Mouse (Mus musculus): ENCODE results near the gene Hmgcs2. TPM values are rescaled to one million over a fixed set of nuclear protein-coding genes. Genes with fewer than 3 reads are reported as not detected.
"Not testable (repeated sequence)": the region's sequence is repeated elsewhere in the genome, so short reads cannot be mapped to it uniquely, and the experiment has no call there.

Gene Hmgcs2
- polyA plus RNA-seq, 1 experiment from 2014 or later = 5.6 TPM

- H3K9me3 ChIP-seq = no peaks in the 10 kb centered on the region
- H3K4me1 ChIP-seq = peaks cover 4% of the 10 kb centered on the region; the same call in 1 of the 2 replicates
- 55% methylated on average over 9 of the region's 9 CpGs for WGBS
- no peak for DNase-seq (ENCODE audit: low spot score)
- H3K36me3 ChIP-seq = peaks cover 87% of the 10 kb centered on the region
- no peaks in the 10 kb centered on the region for H3K27me3 ChIP-seq (ENCODE audit: insufficient read depth, poor library complexity, severe bottlenecking)
- no peak overlapping the region for H3K4me3 ChIP-seq
- H3K27ac ChIP-seq = no peak overlapping the region
Measured at GRCm38 (mm10) chr3:98324235-98324634, 44.0 kb downstream of the Hmgcs2 start.

- Histone ChIP-seq H3K4me3 (no peak overlapping the region), H3K36me3 (peaks cover 42% of the 10 kb centered on the region), H3K27ac (no peak overlapping the region), H3K9me3 (no peaks in the 10 kb centered on the region), H3K27me3 (ENCODE audit: insufficient read depth, poor library complexity, severe bottlenecking) (no peaks in the 10 kb centered on the region), H3K4me1 (peaks cover 36% of the 10 kb centered on the region)
- DNase-seq (ENCODE audit: low spot score) = no peak
- WGBS = 84% methylated on average over 2 of the region's 2 CpGs
Measured at GRCm38 (mm10) chr3:98334010-98334409, 53.8 kb downstream of the Hmgcs2 start.

GRCm38 (mm10) chr3:98335331-98335730 is 55.1 kb downstream of the Hmgcs2 start:
- DNase-seq (ENCODE audit: low spot score) = no peak
- Histone ChIP-seq H3K4me1 (peaks cover 37% of the 10 kb centered on the region), H3K36me3 (peaks cover 34% of the 10 kb centered on the region), H3K9me3 (no peaks in the 10 kb centered on the region), H3K27me3 (ENCODE audit: insufficient read depth, poor library complexity, severe bottlenecking) (no peaks in the 10 kb centered on the region), H3K4me3 (no peak overlapping the region), H3K27ac (no peak overlapping the region)

- peaks cover 28% of the 10 kb centered on the region for H3K36me3 ChIP-seq
- H3K4me1 ChIP-seq = peaks cover 37% of the 10 kb centered on the region
- H3K4me3 ChIP-seq = no peak overlapping the region
- 76% methylated on average over 7 of the region's 7 CpGs for WGBS
- H3K27me3 ChIP-seq (ENCODE audit: insufficient read depth, poor library complexity, severe bottlenecking) = no peaks in the 10 kb centered on the region
- DNase-seq (ENCODE audit: low spot score) = no peak
- H3K9me3 ChIP-seq = no peaks in the 10 kb centered on the region
- H3K27ac ChIP-seq = no peak overlapping the region
Measured at GRCm38 (mm10) chr3:98335886-98336285, 55.7 kb downstream of the Hmgcs2 start.

- 89% methylated on average over 22 of the region's 22 CpGs for WGBS
- no peaks in the 10 kb centered on the region for H3K9me3 ChIP-seq
- no peaks in the 10 kb centered on the region for H3K27me3 ChIP-seq (ENCODE audit: insufficient read depth, poor library complexity, severe bottlenecking)
- peaks cover 18% of the 10 kb centered on the region for H3K36me3 ChIP-seq
- DNase-seq (ENCODE audit: low spot score) = no peak
- peaks cover 37% of the 10 kb centered on the region for H3K4me1 ChIP-seq
- H3K4me3 ChIP-seq = no peak overlapping the region
- H3K27ac ChIP-seq = no peak overlapping the region
Measured at GRCm38 (mm10) chr3:98336661-98337654, 56.7 kb downstream of the Hmgcs2 start.

- Histone ChIP-seq H3K27me3 (ENCODE audit: insufficient read depth, poor library complexity, severe bottlenecking) (no peaks in the 10 kb centered on the region), H3K9me3 (no peaks in the 10 kb centered on the region), H3K36me3 (peaks cover 3% of the 10 kb centered on the region; the same call in 1 of the 2 replicates), H3K4me3 (peak overlapping the region; percentile 76), H3K4me1 (peaks cover 37% of the 10 kb centered on the region), H3K27ac (peak overlapping the region; percentile 86)
- DNase-seq (ENCODE audit: low spot score) = peak; percentile 79
- WGBS = 8% methylated on average over 15 of the region's 15 CpGs
Measured at GRCm38 (mm10) chr3:98338584-98339041, 58.4 kb downstream of the Hmgcs2 start.

- DNase-seq (ENCODE audit: low spot score) = peak; percentile 78
- Histone ChIP-seq H3K9me3 (no peaks in the 10 kb centered on the region), H3K27me3 (ENCODE audit: insufficient read depth, poor library complexity, severe bottlenecking) (no peaks in the 10 kb centered on the region), H3K36me3 (peaks cover under 1% of the 10 kb centered on the region; the same call in 1 of the 2 replicates), H3K27ac (peak overlapping the region; percentile 86), H3K4me3 (peak overlapping the region; percentile 76), H3K4me1 (peaks cover 37% of the 10 kb centered on the region)
- under 1% methylated on average over 46 of the region's 46 CpGs for WGBS
Measured at GRCm38 (mm10) chr3:98339097-98339705, 59.0 kb downstream of the Hmgcs2 start.

- H3K27me3 ChIP-seq (ENCODE audit: insufficient read depth, poor library complexity, severe bottlenecking); H3K9me3 ChIP-seq; H3K36me3 ChIP-seq: not testable (repeated sequence)
- Histone ChIP-seq H3K27ac (peak within 1 kb of the TSS; percentile 86), H3K4me3 (peak within 1 kb of the TSS; percentile 76), H3K4me1 (peaks cover 36% of the 10 kb centered on the region)
- peak; percentile 92 for DNase-seq (ENCODE audit: low spot score)
- under 1% methylated on average over 10 of the region's 10 CpGs for WGBS
Measured at GRCm38 (mm10) chr3:98339706-98340109, 59.5 kb downstream of the Hmgcs2 start, which contains the start of gene Phgdh. Gene Phgdh, minus strand, starts transcription at chr3:98339990.

GRCm38 (mm10) chr3:98340818-98341594 is 60.8 kb downstream of the Hmgcs2 start:
- no peaks in the 10 kb centered on the region for H3K9me3 ChIP-seq
- peaks cover 25% of the 10 kb centered on the region for H3K4me1 ChIP-seq
- no peak for DNase-seq (ENCODE audit: low spot score)
- 71% methylated on average over 17 of the region's 17 CpGs for WGBS
- H3K36me3 ChIP-seq = no peaks in the 10 kb centered on the region
- no peak overlapping the region for H3K4me3 ChIP-seq
- H3K27ac ChIP-seq = no peak overlapping the region
- H3K27me3 ChIP-seq (ENCODE audit: insufficient read depth, poor library complexity, severe bottlenecking) = no peaks in the 10 kb centered on the region

- H3K27ac ChIP-seq = no peak overlapping the region
- no peak for DNase-seq (ENCODE audit: low spot score)
- H3K4me1 ChIP-seq = peaks cover 9% of the 10 kb centered on the region
- H3K4me3 ChIP-seq = no peak overlapping the region
- no peaks in the 10 kb centered on the region for H3K36me3 ChIP-seq
- 89% methylated on average over 3 of the region's 3 CpGs for WGBS
- H3K9me3 ChIP-seq = no peaks in the 10 kb centered on the region
- H3K27me3 ChIP-seq (ENCODE audit: insufficient read depth, poor library complexity, severe bottlenecking) = no peaks in the 10 kb centered on the region
Measured at GRCm38 (mm10) chr3:98343235-98343634, 63.0 kb downstream of the Hmgcs2 start.

- H3K9me3 ChIP-seq = no peaks in the 10 kb centered on the region
- WGBS = 68% methylated on average over 6 of the region's 6 CpGs
- no peak overlapping the region for H3K4me3 ChIP-seq
- DNase-seq (ENCODE audit: low spot score) = no peak
- H3K27ac ChIP-seq = no peak overlapping the region
- H3K27me3 ChIP-seq (ENCODE audit: insufficient read depth, poor library complexity, severe bottlenecking) = no peaks in the 10 kb centered on the region
- no peaks in the 10 kb centered on the region for H3K36me3 ChIP-seq
- no peaks in the 10 kb centered on the region for H3K4me1 ChIP-seq
Measured at GRCm38 (mm10) chr3:98348106-98348505, 67.9 kb downstream of the Hmgcs2 start.

GRCm38 (mm10) chr3:98348705-98349104 is 68.5 kb downstream of the Hmgcs2 start:
- H3K9me3 ChIP-seq = no peaks in the 10 kb centered on the region
- no peak overlapping the region for H3K4me3 ChIP-seq
- no peaks in the 10 kb centered on the region for H3K36me3 ChIP-seq
- no peak overlapping the region for H3K27ac ChIP-seq
- 15% methylated on average over 7 of the region's 8 CpGs for WGBS
- H3K27me3 ChIP-seq (ENCODE audit: insufficient read depth, poor library complexity, severe bottlenecking) = no peaks in the 10 kb centered on the region
- H3K4me1 ChIP-seq = no peaks in the 10 kb centered on the region
- no peak for DNase-seq (ENCODE audit: low spot score)

All from heart, embryonic 10.5 days (tissue).